Mouse (Mus musculus) brain, embryonic 14.5 days (tissue): ENCODE measurements around the gene Ston2.

ENCODE experiments used
- CTCF ChIP-seq: fragments of 200-500 bp; IDR thresholded peaks from 2 replicates; pipeline ENCODE4 v1.5.1; 2012; ENCODE audit warnings: inconsistent platforms, mild to moderate bottlenecking, moderate library complexity, borderline replicate concordance; ENCODE audit not compliant: insufficient read depth, insufficient read length; ENCODE audit errors: extremely low read depth
- POLR2A ChIP-seq: fragments of 200-500 bp; IDR thresholded peaks from 2 replicates; pipeline ENCODE4 v1.6.1; 2012; ENCODE audit warnings: mild to moderate bottlenecking, inconsistent platforms, borderline replicate concordance; ENCODE audit not compliant: poor library complexity, insufficient read depth, insufficient read length, severe bottlenecking; ENCODE audit errors: extremely low read depth

DNA sequence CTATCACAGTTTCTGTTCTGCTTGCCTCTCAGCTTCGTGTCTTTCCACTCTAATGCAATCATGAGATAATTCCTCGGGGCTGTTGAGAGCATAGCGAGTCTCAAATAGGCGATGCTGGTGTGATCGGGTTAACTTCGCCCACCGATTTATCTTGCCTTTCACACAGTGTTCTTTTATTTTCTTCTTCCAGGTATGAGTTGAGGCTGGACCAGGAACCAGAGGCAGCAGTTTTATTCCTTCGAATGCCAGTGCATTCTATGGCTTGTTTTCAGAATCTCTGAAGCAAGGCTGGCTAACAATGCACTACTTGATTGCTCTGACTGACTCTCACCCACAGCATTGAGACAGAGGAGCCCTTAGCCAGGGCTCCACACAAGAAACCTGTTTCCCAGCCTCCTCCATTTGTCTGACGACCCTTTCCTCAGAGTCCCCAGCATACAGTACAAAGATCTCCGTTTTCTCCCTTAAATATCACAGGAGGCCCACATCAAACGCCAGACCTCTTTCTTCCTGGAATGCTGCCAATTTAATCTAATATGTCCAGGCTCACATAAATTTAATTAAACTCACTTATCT, 103.3 kb downstream of the Ston2 start:
- no peak for TF ChIP-seq CTCF
- no peak for TF ChIP-seq POLR2A
